Mouse (Mus musculus) spleen, adult 2 months (tissue): ENCODE measurements around the gene Ust.

Source experiments
- CTCF ChIP-seq: fragments of 200-500 bp; IDR thresholded peaks from 2 replicates; pipeline ENCODE4 v1.5.1; 2011; ENCODE audit warnings: mild to moderate bottlenecking, inconsistent platforms; ENCODE audit not compliant: insufficient read depth, insufficient read length, insufficient replicate concordance; ENCODE audit errors: extremely low read depth
- POLR2A ChIP-seq: fragments of 200-500 bp; IDR thresholded peaks from 2 replicates; pipeline ENCODE4 v1.6.1; 2011; ENCODE audit warnings: low read depth, low read length, inconsistent platforms

DNA sequence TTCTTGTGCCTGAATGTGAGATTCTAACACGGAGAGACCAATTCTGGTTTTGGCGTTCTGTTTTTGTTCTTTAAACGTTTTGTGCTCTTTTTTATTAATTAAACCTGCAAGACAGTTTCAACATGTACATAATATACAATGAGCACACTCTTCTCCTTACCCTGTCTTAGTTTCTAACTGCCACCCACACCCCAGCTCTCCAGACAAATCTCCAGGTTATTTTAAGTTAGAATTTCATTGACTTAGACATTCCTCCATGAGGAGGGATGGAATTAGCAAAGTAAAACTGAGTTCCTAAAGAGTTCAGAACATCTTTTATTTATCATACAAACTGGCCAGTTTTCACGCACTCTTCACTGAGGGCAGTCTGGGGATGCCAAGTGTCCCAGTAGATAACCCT lies 248.9 kb downstream of the Ust start:
- no peak for TF ChIP-seq CTCF
- no peak for TF ChIP-seq POLR2A
